Mouse (Mus musculus): Measurements from ENCODE around the gene Kmt5a.

GRCm38 (mm10) chr5:124446301-124446881 lies 6.7 kb downstream of the Kmt5a start:
- TF ChIP-seq CTCF (IDR thresholded peaks at IDR 0.05; ENCODE audit: control insufficient read depth, insufficient read depth, low read length) (peak; percentile 5; the same call in 1 of the 2 replicates), POLR2A (IDR thresholded peaks at IDR 0.05; ENCODE audit: borderline replicate concordance, control insufficient read depth, low read depth, low read length) (no peak)

Data from bone marrow, adult 2 months (tissue).